Mouse (Mus musculus) hindbrain, embryonic 13.5 days (tissue): ENCODE data around the gene Drap1. TPM values are rescaled to one million over a fixed set of nuclear protein-coding genes. Genes with fewer than 3 reads are reported as not detected.
A peak's percentile ranks its signal among the peaks of the same experiment; 100 is the strongest.

Experiments
- ATAC-seq: fragments of 200-750 bp; cut with Nextera tagmentation; 2 replicates; pipeline ENCODE4 v1.8.0; 2017; ENCODE audit warnings: moderate TSS enrichment; ENCODE audit not compliant: low FRiP score
- H3K27ac ChIP-seq: fragments of 300-500 bp; sonication (generic); 2 replicates; pipeline ENCODE4 v1.5.1; 2015; ENCODE audit warnings: inconsistent platforms, mild to moderate bottlenecking, moderate library complexity
- H3K27me3 ChIP-seq: fragments of 300-500 bp; sonication (generic); 2 replicates; pipeline ENCODE4 v1.6.1; 2015; ENCODE audit warnings: mild to moderate bottlenecking, inconsistent platforms
- H3K36me3 ChIP-seq: fragments of 300-500 bp; sonication (generic); 2 replicates; pipeline ENCODE4 v1.6.1; 2015; ENCODE audit warnings: mild to moderate bottlenecking, inconsistent platforms
- H3K4me1 ChIP-seq: fragments of 300-500 bp; sonication (generic); replicated peaks from 2 replicates; pipeline ENCODE4 v1.6.1; 2015; ENCODE audit warnings: inconsistent platforms
- H3K4me2 ChIP-seq: fragments of 300-500 bp; sonication (generic); 2 replicates; pipeline ENCODE4 v1.6.1; 2015; ENCODE audit warnings: inconsistent platforms, mild to moderate bottlenecking, moderate library complexity
- H3K4me3 ChIP-seq: fragments of 300-500 bp; sonication (generic); 2 replicates; pipeline ENCODE4 v1.5.1; 2015; ENCODE audit warnings: mild to moderate bottlenecking, inconsistent platforms
- H3K9ac ChIP-seq: fragments of 300-500 bp; sonication (generic); 2 replicates; pipeline ENCODE4 v1.6.1; 2015; ENCODE audit warnings: mild to moderate bottlenecking, inconsistent platforms
- H3K9me3 ChIP-seq: fragments of 300-500 bp; sonication (generic); 2 replicates; pipeline ENCODE4 v1.6.1; 2016; ENCODE audit warnings: inconsistent platforms
- WGBS: fragments of 180-500 bp; shearing (Covaris S2); methylation state at CpG from one replicate; pipeline ENCODE4 v1.1.7; 2015; 5-methylcytosine and 5-hydroxymethylcytosine counted together
- polyA plus RNA-seq: library from polyadenylated mRNA; unstranded; fragments of >200 nt; fragmentation: Nextera tagmentation; extraction: Ambion mirVana; gene quantifications from 2 replicates; pipeline ENCODE4 v1.2.1, GENCODE M21; 2015

The Drap1 gene
- polyA plus RNA-seq, 1 experiment from 2014 or later = 322 TPM

DNA sequence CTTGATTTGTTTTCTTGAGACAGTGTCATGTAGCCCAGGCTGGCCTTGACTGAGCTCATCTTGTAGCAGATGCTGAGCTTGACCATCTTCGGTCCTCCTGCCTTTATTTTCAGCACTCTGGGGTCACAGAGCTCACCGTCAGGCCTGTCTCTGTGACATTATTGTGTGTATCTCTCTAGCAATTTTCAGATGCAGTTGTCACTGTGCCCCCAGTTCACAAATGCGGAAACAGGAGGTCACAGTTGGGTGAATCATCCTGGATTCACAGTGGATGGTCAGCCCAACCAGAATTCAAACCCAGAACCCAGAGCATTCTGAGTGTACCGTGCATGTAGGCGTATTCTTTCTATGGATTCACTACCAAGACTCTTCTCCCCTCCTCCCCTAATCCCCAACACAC, 21.0 kb upstream of the Drap1 start:
- Histone ChIP-seq H3K4me1 (peaks cover 20% of the 10 kb centered on the region), H3K27me3 (peaks cover 75% of the 10 kb centered on the region), H3K4me3 (no peak overlapping the region), H3K9ac (no peak overlapping the region), H3K36me3 (no peaks in the 10 kb centered on the region), H3K4me2 (no peak overlapping the region), H3K9me3 (no peaks in the 10 kb centered on the region), H3K27ac (no peak overlapping the region)
- no peak for ATAC-seq
- 88% methylated on average over 5 of the region's 5 CpGs for WGBS

DNA sequence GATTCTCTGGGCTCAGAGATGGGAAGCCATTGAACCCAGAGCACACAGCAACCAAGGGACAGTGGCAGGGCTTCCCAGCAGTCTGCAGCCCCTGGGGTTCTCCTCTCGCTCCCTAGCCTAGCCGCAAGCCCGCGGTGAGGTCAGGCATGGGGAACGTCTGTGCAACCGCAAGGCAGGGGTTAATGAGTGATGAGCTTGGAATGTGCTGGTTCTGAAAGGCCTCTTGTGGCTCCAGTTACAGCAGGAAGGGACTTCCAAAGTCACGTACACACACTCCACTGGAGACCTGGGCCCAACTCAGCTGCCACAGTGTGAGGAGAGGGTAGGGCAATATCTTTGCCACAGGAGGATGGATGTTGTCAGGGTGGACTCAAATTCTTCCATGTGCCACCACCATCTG, 20.2 kb upstream of the Drap1 start:
- Histone ChIP-seq H3K36me3 (no peaks in the 10 kb centered on the region), H3K9ac (no peak overlapping the region), H3K4me3 (no peak overlapping the region), H3K9me3 (0 out of 2 replicates have a peak, but pooled peaks cover 3% of the 10 kb centered on the region), H3K4me1 (peaks cover 20% of the 10 kb centered on the region), H3K4me2 (no peak overlapping the region), H3K27ac (no peak overlapping the region), H3K27me3 (peaks cover 67% of the 10 kb centered on the region)
- 40% methylated on average over 7 of the region's 7 CpGs for WGBS
- ATAC-seq = no peak

DNA sequence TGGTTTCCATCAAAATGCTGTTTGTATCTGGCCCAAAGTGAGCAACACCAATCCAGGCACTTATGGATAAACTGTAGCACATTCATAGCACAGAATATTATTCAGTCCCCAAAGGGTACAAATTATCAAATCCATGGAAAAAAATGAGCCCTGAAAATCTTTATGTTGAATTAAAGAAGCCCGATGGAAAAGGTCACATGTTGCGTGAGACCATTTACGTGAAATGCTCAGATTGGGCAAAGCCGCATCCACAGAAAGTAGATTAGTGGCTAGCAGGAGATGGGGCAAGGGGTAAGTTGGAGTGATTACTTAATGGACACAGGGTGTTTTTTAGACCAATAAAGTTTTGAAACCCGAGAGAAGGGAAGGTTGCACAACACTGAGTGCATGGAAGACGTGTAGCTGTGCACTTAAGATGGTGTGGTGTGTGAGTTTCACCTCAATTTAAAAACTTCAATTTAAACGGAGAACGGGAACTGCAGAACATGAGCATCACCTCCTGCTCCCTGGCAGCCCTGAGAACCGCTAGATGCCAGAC, 19.7 kb upstream of the Drap1 start:
- H3K9me3 ChIP-seq = 0 out of 2 replicates have a peak, but pooled peaks cover 3% of the 10 kb centered on the region
- peaks cover 20% of the 10 kb centered on the region for H3K4me1 ChIP-seq
- ATAC-seq = no peak
- peaks cover 62% of the 10 kb centered on the region for H3K27me3 ChIP-seq
- no peaks in the 10 kb centered on the region for H3K36me3 ChIP-seq
- no peak overlapping the region for H3K27ac ChIP-seq
- no peak overlapping the region for H3K4me2 ChIP-seq
- no peak overlapping the region for H3K4me3 ChIP-seq
- WGBS = 70% methylated on average over 9 of the region's 9 CpGs
- no peak overlapping the region for H3K9ac ChIP-seq

DNA sequence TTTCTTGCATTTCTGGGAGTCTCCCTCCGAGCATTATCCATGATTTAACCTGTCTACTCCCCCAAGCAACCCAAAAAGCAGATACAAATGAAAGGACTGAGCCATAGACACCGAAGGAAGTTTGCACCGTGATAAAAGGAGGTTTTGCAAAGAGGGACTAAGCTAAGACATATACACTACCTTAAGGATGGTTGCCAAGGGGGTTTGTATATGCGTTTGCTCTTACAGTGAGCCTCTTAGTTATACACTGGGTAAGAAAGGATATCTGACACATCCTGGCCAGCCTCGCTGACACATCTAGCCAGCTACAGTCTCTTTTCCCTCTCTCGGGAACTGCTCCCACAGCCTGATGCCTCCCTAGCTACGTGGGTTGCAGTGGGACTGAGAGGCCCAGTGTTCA, 9.2 kb upstream of the Drap1 start:
- no peak overlapping the region for H3K9ac ChIP-seq
- peak overlapping the region; percentile 49; the same call in 1 of the 2 replicates for H3K4me2 ChIP-seq
- H3K4me3 ChIP-seq = no peak overlapping the region
- no peak for ATAC-seq
- no peaks in the 10 kb centered on the region for H3K36me3 ChIP-seq
- peaks cover 19% of the 10 kb centered on the region for H3K27me3 ChIP-seq
- peaks cover 13% of the 10 kb centered on the region for H3K4me1 ChIP-seq
- no peaks in the 10 kb centered on the region for H3K9me3 ChIP-seq
- 72% methylated on average over 7 of the region's 7 CpGs for WGBS
- no peak overlapping the region for H3K27ac ChIP-seq

DNA sequence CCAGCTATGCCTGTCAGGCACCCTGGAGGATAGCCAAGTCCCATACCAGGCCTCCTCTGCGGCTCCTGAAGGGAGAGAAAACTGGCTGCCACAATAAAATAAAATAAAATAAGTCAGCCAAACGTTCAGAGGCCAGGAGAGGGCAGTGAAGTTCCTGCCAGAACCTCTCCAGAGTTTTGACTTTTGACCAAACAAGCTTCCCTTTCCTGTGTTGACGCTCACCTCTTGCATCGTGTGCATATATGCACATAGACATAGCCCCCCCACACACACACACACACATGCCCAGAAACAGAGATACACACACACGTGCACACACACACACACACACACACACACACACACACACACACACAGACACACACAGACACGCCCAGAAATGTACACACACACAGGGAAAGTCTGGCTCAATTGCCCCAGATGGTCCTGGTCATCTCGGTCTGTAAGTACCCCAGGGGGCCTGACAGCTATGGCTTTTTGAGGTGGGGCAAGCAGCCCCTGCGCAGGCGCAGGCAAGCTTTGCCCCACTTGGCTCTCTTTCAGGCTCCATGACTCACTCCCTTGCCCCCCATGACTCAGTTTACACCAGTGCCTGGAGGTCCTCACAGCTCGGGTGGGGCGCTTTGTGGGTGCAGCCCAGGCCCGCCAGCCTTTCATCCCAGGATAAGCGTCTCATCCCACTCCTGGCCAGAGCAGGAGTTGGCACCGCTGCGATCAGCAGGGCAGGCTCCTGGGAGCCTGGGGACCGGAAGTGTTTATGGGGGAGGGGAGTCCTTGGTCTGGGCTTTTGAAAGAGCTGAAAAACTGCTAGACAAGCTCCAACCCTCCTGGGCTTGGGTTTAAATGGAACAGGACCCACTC, 8.4 kb upstream of the Drap1 start:
- H3K4me2 ChIP-seq = peak overlapping the region; percentile 49
- peak overlapping the region; percentile 63; the same call in 1 of the 2 replicates for H3K9ac ChIP-seq
- no peak overlapping the region for H3K27ac ChIP-seq
- peaks cover 13% of the 10 kb centered on the region for H3K4me1 ChIP-seq
- H3K36me3 ChIP-seq = 0 out of 2 replicates have a peak, but pooled peaks cover 3% of the 10 kb centered on the region
- 13% methylated on average over 15 of the region's 16 CpGs for WGBS
- peaks cover 19% of the 10 kb centered on the region for H3K27me3 ChIP-seq
- H3K4me3 ChIP-seq = peak overlapping the region; percentile 23
- ATAC-seq = 0 out of 2 replicates have a peak, but pooled peaks have one; percentile 43
- H3K9me3 ChIP-seq = no peaks in the 10 kb centered on the region

DNA sequence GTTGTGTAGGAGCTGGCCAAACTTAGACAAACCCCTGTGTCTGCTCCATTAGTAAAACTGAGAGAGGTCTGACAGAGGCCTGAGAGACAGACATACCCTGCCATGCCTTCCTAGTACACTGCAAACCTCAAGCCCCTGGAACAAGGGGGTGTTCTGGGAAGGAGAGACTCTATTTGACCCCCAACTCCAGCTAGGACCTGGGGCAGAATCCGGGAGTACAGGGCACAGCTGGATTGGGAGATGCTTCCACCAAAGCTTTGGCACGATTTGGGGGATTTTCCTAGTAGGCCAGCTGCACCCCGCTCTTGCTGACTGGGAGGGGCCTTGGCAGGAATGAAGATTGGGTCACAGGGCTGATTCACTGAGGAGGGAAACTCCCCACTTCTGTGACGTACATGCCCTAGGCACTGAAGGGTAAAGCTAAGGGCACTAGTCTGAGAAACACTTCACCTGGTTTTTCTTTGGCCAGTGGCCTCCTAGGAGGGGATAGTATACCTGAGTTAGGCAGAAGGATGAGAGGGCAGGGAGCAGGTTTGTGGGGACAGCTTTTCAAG, 7.2 kb upstream of the Drap1 start:
- no peak for ATAC-seq
- Histone ChIP-seq H3K9me3 (no peaks in the 10 kb centered on the region), H3K27me3 (peaks cover 12% of the 10 kb centered on the region), H3K4me1 (peaks cover 22% of the 10 kb centered on the region), H3K27ac (no peak overlapping the region), H3K4me2 (no peak overlapping the region), H3K9ac (no peak overlapping the region; the same call in 1 of the 2 replicates), H3K36me3 (peaks cover 7% of the 10 kb centered on the region), H3K4me3 (no peak overlapping the region)
- WGBS = 78% methylated on average over 4 of the region's 4 CpGs

DNA sequence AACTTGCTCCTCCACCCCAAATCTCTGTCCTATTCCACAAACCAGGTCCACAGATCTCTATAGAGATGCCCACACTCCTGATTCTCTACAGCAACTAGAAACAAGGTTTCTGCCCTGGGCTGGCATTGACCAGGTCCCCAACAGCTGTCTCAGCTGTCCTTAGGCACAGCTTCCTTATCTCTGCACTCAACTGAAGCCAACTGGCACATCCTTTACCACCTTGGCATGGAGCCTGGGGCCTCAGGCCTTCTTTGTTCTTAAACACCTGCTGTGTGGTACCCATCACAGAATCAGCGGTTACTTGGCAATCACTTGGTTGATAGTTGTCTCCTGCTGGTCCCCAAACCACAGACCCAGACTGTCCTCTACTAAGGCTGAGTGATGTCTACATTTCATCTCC, 5.6 kb upstream of the Drap1 start:
- no peak overlapping the region for H3K4me2 ChIP-seq
- ATAC-seq = no peak
- no peak overlapping the region for H3K4me3 ChIP-seq
- H3K27ac ChIP-seq = no peak overlapping the region
- H3K27me3 ChIP-seq = peaks cover 9% of the 10 kb centered on the region
- no peaks in the 10 kb centered on the region for H3K9me3 ChIP-seq
- WGBS = 90% methylated on average over 1 of the region's 1 CpGs
- H3K9ac ChIP-seq = peak overlapping the region; percentile 15; the same call in 1 of the 2 replicates
- peaks cover 37% of the 10 kb centered on the region for H3K4me1 ChIP-seq
- peaks cover 18% of the 10 kb centered on the region for H3K36me3 ChIP-seq

DNA sequence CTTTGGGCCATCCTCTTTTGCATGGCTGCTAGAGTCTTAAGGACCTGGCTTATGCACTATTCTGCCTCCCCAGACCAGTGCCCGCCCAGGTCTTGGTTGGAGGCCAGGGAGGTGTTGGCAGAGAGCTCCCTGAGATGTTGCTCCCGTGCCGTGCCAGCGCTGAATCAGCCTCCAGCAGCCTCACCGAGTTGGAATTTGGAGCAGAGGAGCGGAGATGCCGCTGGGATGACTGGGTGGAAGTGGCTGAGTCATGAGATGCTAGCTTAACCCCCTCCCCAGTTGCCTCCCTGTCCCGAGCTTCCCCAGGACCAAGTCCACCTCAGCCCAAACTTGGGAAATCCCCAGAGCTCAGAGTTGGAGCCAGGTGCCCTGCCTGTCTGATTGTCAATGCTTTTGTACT, 5.0 kb upstream of the Drap1 start:
- 79% methylated on average over 8 of the region's 8 CpGs for WGBS
- Histone ChIP-seq H3K4me2 (no peak overlapping the region), H3K27ac (no peak overlapping the region), H3K4me1 (peaks cover 37% of the 10 kb centered on the region), H3K9ac (0 out of 2 replicates have a peak overlapping the region, but pooled peaks have one; percentile 44), H3K4me3 (no peak overlapping the region), H3K27me3 (peaks cover 8% of the 10 kb centered on the region), H3K36me3 (peaks cover 18% of the 10 kb centered on the region), H3K9me3 (no peaks in the 10 kb centered on the region)
- no peak for ATAC-seq

DNA sequence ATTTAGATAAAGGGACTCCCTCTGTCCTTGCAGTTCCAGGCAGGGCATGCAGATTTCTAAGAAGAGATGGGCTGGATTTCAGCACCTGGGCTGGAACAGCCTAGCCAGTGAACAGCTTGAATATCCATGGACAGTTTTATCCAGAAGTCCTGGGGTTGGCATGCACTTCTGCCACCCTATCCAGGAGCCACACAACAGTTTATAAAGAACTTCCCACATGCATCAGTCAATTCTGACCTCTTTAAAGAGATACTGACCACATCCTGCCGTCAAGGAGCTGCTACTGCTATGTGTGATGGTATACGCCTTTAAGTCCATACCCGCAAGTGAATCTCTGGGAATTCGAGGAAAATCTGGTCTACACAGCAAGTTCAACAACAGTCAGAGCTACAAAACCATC, 4.4 kb upstream of the Drap1 start:
- Histone ChIP-seq H3K4me2 (no peak overlapping the region), H3K4me3 (no peak overlapping the region), H3K27me3 (peaks cover 3% of the 10 kb centered on the region), H3K36me3 (peaks cover 18% of the 10 kb centered on the region), H3K9me3 (no peaks in the 10 kb centered on the region), H3K4me1 (peaks cover 37% of the 10 kb centered on the region), H3K27ac (no peak overlapping the region), H3K9ac (0 out of 2 replicates have a peak overlapping the region, but pooled peaks have one; percentile 44)
- WGBS = 83% methylated on average over 4 of the region's 4 CpGs
- ATAC-seq = no peak

DNA sequence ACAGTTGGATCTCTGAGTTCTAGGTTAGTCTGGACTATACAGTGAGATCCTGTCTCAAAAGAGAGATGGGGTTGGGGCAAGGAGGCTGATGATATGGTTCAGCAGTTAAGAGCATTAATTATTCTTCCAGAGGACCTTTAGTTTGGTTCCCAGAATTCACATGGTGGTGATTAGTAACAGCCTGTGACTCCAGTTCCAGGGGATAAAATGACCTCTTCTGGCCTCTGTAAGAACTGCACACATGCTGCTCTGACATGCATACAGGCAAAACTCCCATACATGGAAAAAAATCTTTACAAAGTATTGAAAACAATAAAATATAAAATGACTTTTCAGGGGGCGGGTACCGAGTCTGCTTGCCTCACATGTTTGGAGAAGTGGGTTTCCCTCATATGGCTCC, 3.3 kb upstream of the Drap1 start:
- WGBS = 91% methylated on average over 2 of the region's 2 CpGs
- peaks cover 37% of the 10 kb centered on the region for H3K4me1 ChIP-seq

DNA sequence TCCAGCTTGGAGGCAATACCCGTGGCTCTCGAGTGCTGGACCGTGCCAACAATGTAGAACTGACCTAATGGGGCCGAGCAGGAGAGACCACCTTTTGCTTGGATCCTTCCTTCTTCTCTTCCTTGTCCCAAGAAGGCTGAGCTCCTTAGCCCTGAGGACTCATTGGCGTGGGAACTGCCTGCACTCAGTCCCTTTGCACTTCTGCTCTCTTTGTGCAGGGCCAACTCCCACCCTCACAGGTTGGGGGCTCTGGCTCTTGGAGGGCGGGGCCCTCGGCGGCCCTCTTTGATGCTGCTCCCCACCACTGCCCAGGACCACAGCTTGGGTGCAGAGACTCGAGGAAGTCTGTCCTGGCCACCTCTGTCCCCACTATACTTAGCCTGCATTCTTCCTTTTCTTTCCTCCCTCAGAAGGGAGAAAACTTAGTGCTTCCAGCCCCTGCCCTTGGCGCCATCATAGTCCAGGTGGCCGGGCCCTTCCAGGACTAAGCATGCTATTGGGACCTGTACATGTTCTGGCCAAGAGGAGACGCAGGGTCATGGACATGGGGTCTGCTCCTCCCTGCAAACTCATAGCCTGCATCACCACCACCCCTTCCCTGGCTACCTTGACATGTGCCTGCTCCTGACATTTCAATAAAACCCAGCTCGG, 2.0 kb upstream of the Drap1 start:
- WGBS = 92% methylated on average over 13 of the region's 13 CpGs
- peak overlapping the region; percentile 82 for H3K4me3 ChIP-seq
- H3K27me3 ChIP-seq = no peaks in the 10 kb centered on the region; the same call in 1 of the 2 replicates
- H3K4me1 ChIP-seq = peaks cover 47% of the 10 kb centered on the region
- no peak overlapping the region for H3K27ac ChIP-seq
- H3K9ac ChIP-seq = peak overlapping the region; percentile 43
- H3K36me3 ChIP-seq = peaks cover 26% of the 10 kb centered on the region
- ATAC-seq = no peak
- H3K4me2 ChIP-seq = peak overlapping the region; percentile 88; the same call in 1 of the 2 replicates
- no peaks in the 10 kb centered on the region for H3K9me3 ChIP-seq

More for the DNA sequence above, 3.3 kb upstream of the Drap1 start:
- H3K9ac ChIP-seq = no peak overlapping the region
- no peak overlapping the region for H3K4me3 ChIP-seq
- peaks cover 18% of the 10 kb centered on the region for H3K36me3 ChIP-seq
- H3K4me2 ChIP-seq = no peak overlapping the region
- no peak for ATAC-seq
- H3K9me3 ChIP-seq = no peaks in the 10 kb centered on the region
- no peaks in the 10 kb centered on the region; the same call in 1 of the 2 replicates for H3K27me3 ChIP-seq
- no peak overlapping the region for H3K27ac ChIP-seq
